In the genomic region with DNA sequence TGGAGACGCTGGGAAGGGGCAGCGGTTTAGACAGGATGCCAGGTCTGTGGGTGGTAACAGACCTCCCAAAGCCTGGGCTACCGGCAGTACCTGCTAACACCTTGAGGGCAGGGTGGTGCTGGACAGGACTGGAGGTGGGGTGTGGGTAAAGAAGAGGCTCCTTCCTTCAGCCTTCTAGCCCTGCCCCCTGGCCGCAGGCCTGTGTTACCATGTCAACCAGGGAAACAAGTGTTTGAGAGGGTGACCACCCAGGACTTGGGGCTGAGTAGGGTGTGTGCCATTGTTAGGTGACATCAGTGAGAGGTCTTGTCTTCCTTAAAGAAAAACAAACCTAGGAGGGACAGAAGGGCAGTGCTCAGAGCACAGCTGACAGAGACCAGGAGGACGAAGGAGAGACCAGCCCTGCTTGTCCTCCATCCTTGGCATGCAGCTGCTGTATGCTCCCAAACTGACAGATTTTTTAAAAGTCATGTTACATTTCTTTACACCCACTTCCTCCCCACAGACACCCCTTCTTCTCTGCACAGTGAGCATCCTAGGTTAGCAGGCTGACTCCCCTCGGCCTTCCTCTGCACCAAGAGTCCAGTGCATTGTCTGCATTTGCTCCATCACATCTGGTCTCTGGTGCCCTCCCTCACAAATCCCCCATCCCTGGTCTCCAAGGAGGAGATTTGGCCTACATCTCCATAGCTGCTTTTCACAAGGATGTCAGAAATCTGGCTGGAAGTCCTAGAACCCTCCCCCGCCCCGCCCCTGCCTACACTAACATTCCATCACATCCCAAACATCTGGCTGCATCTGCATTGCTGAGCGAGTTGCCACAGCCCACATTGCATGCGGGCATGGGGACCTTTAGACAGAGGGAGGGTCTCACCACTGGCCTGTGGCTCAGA, we compare ENCODE assay signal across 10 mouse cellular contexts.
DNase-seq lines count a peak whose midpoint lies in the region; ATAC-seq and TF ChIP-seq lines count a peak whose summit lies in the region.
"Had no signal": no experiment of that assay in that cellular context is flagged by ENCODE, and none has a peak within 500 bp of the region (broad histone marks: within the 10 kb centered on the region; RNA-seq: fewer than 3 reads in every experiment).

No protein-coding gene starts in this region.

- no peaks in the 10 kb centered on the region for H3K27me3 ChIP-seq in kidney, postnatal 0 days (ENCODE audit: insufficient read depth, low read length)
- H3K27me3 ChIP-seq in kidney, adult 2 months (replicated peaks; ENCODE audit: control insufficient read depth, insufficient read depth, low read length), result no peaks in the 10 kb centered on the region
- no peaks in the 10 kb centered on the region for H3K27me3 ChIP-seq in ES-Bruce4 (ENCODE audit: control insufficient read depth, insufficient read depth, low read length, poor library complexity, severe bottlenecking)
- H3K27me3 ChIP-seq: limb, embryonic 12.5 days had no signal

- H3K9ac ChIP-seq in kidney, postnatal 0 days (ENCODE audit: low read depth, low read length), result no peak overlapping the region
- H3K9ac ChIP-seq in ES-Bruce4 (ENCODE audit: low read depth, poor library complexity, severe bottlenecking), result no peak overlapping the region
- H3K9ac ChIP-seq: limb, embryonic 12.5 days had no signal

- H3K4me2 ChIP-seq in kidney, postnatal 0 days (ENCODE audit: low read length), result no peak overlapping the region
- H3K4me2 ChIP-seq: limb, embryonic 12.5 days had no signal

- H3K4me3 ChIP-seq in kidney, postnatal 0 days (replicated peaks; ENCODE audit: low read depth, low read length), result no peak overlapping the region
- no peak overlapping the region for H3K4me3 ChIP-seq in kidney, adult 2 months (ENCODE audit: insufficient read depth, low read depth, low read length)
- no peak overlapping the region for H3K4me3 ChIP-seq in ES-Bruce4 (ENCODE audit: low read depth, low read length)
- H3K4me3 ChIP-seq: limb, embryonic 12.5 days had no signal

- no peaks in the 10 kb centered on the region for H3K9me3 ChIP-seq in kidney, postnatal 0 days (replicated peaks; ENCODE audit: low read length)
- no peaks in the 10 kb centered on the region for H3K9me3 ChIP-seq in ES-Bruce4 (replicated peaks; ENCODE audit: control insufficient read depth, insufficient read depth, low read length, poor library complexity, severe bottlenecking)
- H3K9me3 ChIP-seq: limb, embryonic 12.5 days had no signal

- DNase-seq in embryo, embryonic 9.5 days (ENCODE audit: extremely low spot score), result peak; percentile 4
- no peak for DNase-seq in embryo, embryonic 10 days (ENCODE audit: low spot score)
- DNase-seq in kidney, postnatal 0 days (ENCODE audit: low spot score), result peak; percentile 47
- no peak for DNase-seq in kidney, adult 2 months
- peak; percentile 56 for DNase-seq in heart, postnatal 4 days
- no peak for DNase-seq in right cerebral cortex, postnatal 36 days (ENCODE audit: low spot score in 2 of 2)
- DNase-seq in retina, postnatal 1 day, result no peak

- H3K4me1 ChIP-seq in kidney, postnatal 0 days (replicated peaks; ENCODE audit: insufficient read depth, low read length), result peaks cover 8% of the 10 kb centered on the region; the same call in 1 of the 2 replicates
- H3K4me1 ChIP-seq in kidney, adult 2 months (ENCODE audit: control insufficient read depth, insufficient read depth, low read length), result no peaks in the 10 kb centered on the region
- H3K4me1 ChIP-seq in ES-Bruce4 (ENCODE audit: control insufficient read depth, insufficient read depth, low read length), result peaks cover 3% of the 10 kb centered on the region

- WGBS in kidney, postnatal 0 days, result 39% methylated on average over 10 of the region's 10 CpGs
- 65% methylated on average over 10 of the region's 10 CpGs for WGBS in kidney, adult 2 months

- no peaks in the 10 kb centered on the region for H3K36me3 ChIP-seq in kidney, postnatal 0 days (ENCODE audit: insufficient read depth, low read length)
- H3K36me3 ChIP-seq in kidney, adult 2 months (ENCODE audit: control insufficient read depth, insufficient read depth, low read length), result no peaks in the 10 kb centered on the region
- no peaks in the 10 kb centered on the region for H3K36me3 ChIP-seq in ES-Bruce4 (ENCODE audit: control insufficient read depth, insufficient read depth, low read length, poor library complexity, severe bottlenecking)
- H3K36me3 ChIP-seq: limb, embryonic 12.5 days had no signal

- TF ChIP-seq POLR2A in kidney, adult 2 months (IDR thresholded peaks at IDR 0.05; ENCODE audit: low read depth, low read length), result no peak
- no peak for TF ChIP-seq POLR2A in ES-Bruce4 (IDR thresholded peaks at IDR 0.05; ENCODE audit: insufficient read depth, low read length)

- no peak overlapping the region for H3K27ac ChIP-seq in kidney, postnatal 0 days
- H3K27ac ChIP-seq in kidney, adult 2 months (ENCODE audit: insufficient read depth, low read depth, low read length), result no peak overlapping the region
- no peak overlapping the region for H3K27ac ChIP-seq in ES-Bruce4 (ENCODE audit: insufficient read depth, low read length)
- H3K27ac ChIP-seq: limb, embryonic 12.5 days had no signal

- ATAC-seq in kidney, postnatal 0 days (replicated peaks; ENCODE audit: low FRiP score, low read depth), result no peak; the same call in 1 of the 2 replicates
- ATAC-seq: Patski had no signal

- 0 out of 2 replicates have a peak, but pooled peaks have one; percentile 18 for TF ChIP-seq EP300 in ES-Bruce4 (IDR thresholded peaks at IDR 0.05; ENCODE audit: insufficient read depth, low read depth, low read length)

- no peak for TF ChIP-seq CTCF in kidney, postnatal 0 days (IDR thresholded peaks at IDR 0.05; ENCODE audit: low read depth)
- no peak for TF ChIP-seq CTCF in kidney, adult 2 months (conservative IDR thresholded peaks at IDR 0.05; ENCODE audit: insufficient read depth, insufficient read length, low read depth, low read length)
- no peak for TF ChIP-seq CTCF in ES-Bruce4 (IDR thresholded peaks at IDR 0.05; ENCODE audit: low read depth, low read length)

Comparison
In these comparisons a context has a peak if more than half of its experiments do, and no peak if none do; other contexts are left out.
1. DNase-seq: peak in embryo, embryonic 9.5 days (single experiment), kidney, postnatal 0 days (single experiment) and heart, postnatal 4 days (single experiment); none in embryo, embryonic 10 days (single experiment), kidney, adult 2 months (single experiment), right cerebral cortex, postnatal 36 days (0 of 2) and retina, postnatal 1 day (single experiment).